ENCODE assay signal across 25 mouse cellular contexts in the genomic region with DNA sequence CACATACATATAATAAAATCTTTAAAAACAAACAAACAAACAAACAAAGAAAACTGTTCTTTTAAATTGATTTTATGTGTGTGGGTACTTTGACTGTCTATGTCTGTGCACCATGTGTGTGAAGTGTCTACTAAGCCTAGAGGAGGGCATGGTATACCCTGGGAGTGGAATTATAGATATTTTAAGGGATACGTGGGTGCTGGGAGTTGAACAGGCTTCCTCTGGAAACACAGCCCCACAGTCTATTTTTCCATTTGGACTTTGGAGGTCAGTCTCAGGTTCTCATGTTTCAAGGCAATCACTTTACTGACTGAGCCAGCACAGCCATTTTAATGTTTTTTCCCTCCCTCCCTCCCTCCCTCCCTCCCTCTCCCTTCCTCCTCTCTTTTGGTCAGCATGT.
"Had no signal": no experiment of that assay in that cellular context is flagged by ENCODE, and none has a peak within 500 bp of the region (broad histone marks: within the 10 kb centered on the region; RNA-seq: fewer than 3 reads in every experiment).

No protein-coding gene starts in this region.

- H3K4me1 ChIP-seq: heart, embryonic 13.5 days; heart, embryonic 15.5 days; hindbrain, embryonic 13.5 days; hindbrain, embryonic 15.5 days; kidney, embryonic 15.5 days; limb, embryonic 15.5 days; liver, embryonic 12.5 days had no signal

- H3K9ac ChIP-seq: heart, embryonic 13.5 days; heart, embryonic 15.5 days; hindbrain, embryonic 13.5 days; hindbrain, embryonic 15.5 days; kidney, embryonic 15.5 days; limb, embryonic 13.5 days; limb, embryonic 15.5 days; liver, embryonic 12.5 days; liver, embryonic 14.5 days had no signal

- H3K36me3 ChIP-seq: heart, embryonic 13.5 days; heart, embryonic 15.5 days; hindbrain, embryonic 13.5 days; hindbrain, embryonic 15.5 days; kidney, embryonic 15.5 days; limb, embryonic 13.5 days; limb, embryonic 15.5 days; liver, embryonic 12.5 days had no signal

- H3K27me3 ChIP-seq: heart, embryonic 13.5 days; heart, embryonic 15.5 days; hindbrain, embryonic 13.5 days; hindbrain, embryonic 15.5 days; kidney, embryonic 15.5 days; limb, embryonic 13.5 days; limb, embryonic 15.5 days; liver, embryonic 12.5 days had no signal

- DNase-seq: gastrocnemius, postnatal 14 days; gastrocnemius, postnatal 36 days; heart, adult 11 months; heart, adult 2 months; heart, postnatal 14 days; heart, postnatal 36 days; kidney, adult 11 months; kidney, adult 2 months; kidney, adult 9 months; kidney, postnatal 14 days; kidney, postnatal 36 days; layer of hippocampus, postnatal 36 days had no signal

- H3K4me3 ChIP-seq: heart, adult 2 months; heart, embryonic 13.5 days; heart, embryonic 15.5 days; hindbrain, embryonic 13.5 days; hindbrain, embryonic 15.5 days; kidney, embryonic 15.5 days; limb, embryonic 13.5 days; limb, embryonic 15.5 days; liver, embryonic 12.5 days had no signal

- H3K9me3 ChIP-seq: heart, embryonic 13.5 days; heart, embryonic 15.5 days; hindbrain, embryonic 13.5 days; hindbrain, embryonic 15.5 days; kidney, embryonic 15.5 days; limb, embryonic 13.5 days; limb, embryonic 15.5 days; liver, embryonic 12.5 days had no signal

- ATAC-seq: hindbrain, postnatal 0 days; intestine, embryonic 16.5 days; liver, embryonic 12.5 days had no signal

- H3K4me2 ChIP-seq: heart, embryonic 11.5 days; heart, embryonic 13.5 days; heart, embryonic 15.5 days; hindbrain, embryonic 13.5 days; hindbrain, embryonic 15.5 days; kidney, embryonic 15.5 days; limb, embryonic 13.5 days; limb, embryonic 15.5 days; liver, embryonic 12.5 days had no signal

- H3K27ac ChIP-seq: heart, adult 2 months; heart, embryonic 13.5 days; heart, embryonic 15.5 days; hindbrain, embryonic 13.5 days; hindbrain, embryonic 15.5 days; hindbrain, postnatal 0 days; kidney, embryonic 15.5 days; kidney, postnatal 0 days; limb, embryonic 13.5 days; limb, embryonic 15.5 days; liver, embryonic 12.5 days; liver, embryonic 14.5 days had no signal
